Mouse (Mus musculus): ENCODE data around the gene Zfp408. TPM values are rescaled to one million over a fixed set of nuclear protein-coding genes. Genes with fewer than 3 reads are reported as not detected.

The Zfp408 gene
- polyA plus RNA-seq, 1 experiment from 2014 or later: 10.2 TPM

DNA sequence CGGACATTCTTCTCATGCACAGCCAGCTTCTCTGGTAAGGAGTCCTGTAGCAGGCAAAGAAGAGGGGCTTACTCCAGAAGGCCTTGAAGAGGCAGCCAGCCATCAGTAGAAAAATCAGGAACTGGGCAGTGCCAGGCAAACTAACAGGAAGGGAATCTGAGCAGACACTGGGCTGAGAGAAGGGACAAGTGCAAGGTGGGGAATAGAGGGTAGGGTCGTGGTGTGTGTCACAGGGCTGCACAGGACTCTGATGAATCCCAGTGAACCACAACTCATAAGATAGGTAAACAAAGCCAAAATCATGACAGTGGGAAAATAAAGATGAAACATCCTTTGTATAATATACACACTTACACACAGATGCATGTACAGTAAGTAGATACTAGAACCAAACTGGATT is 26.8 kb upstream of the Zfp408 start:
- 81% methylated on average over 2 of the region's 2 CpGs for WGBS
- H3K9ac ChIP-seq (ENCODE audit: low read depth, low read length): no peak overlapping the region

DNA sequence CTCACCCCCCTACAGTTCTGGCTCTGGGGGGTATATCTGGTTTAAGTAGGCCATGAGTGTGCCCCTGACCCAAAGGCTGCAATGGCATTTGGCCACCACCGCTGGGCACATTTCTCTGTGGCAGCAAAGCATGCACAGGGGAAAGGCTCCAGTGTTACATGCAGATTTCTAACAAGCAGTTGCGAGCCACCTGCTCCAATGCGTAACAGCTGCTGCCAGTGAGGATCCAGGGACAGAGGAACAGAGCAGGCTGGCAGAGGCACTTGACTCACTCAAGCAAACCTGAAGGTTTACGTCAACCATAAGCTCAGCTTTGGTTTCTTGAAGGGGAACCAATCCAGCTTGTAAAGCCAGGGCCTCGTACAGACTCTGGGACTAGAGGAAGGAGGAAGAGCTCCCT is 25.3 kb upstream of the Zfp408 start:
- no peaks in the 10 kb centered on the region for H3K9me3 ChIP-seq (ENCODE audit: control insufficient read depth, low read length)
- DNase-seq (ENCODE audit: low spot score) (no peak), ATAC-seq (ENCODE audit: low FRiP score) (no peak)
- H3K9ac ChIP-seq (ENCODE audit: low read depth, low read length): no peak overlapping the region
- 0 out of 2 replicates have a peak, but pooled peaks cover 9% of the 10 kb centered on the region for H3K36me3 ChIP-seq (ENCODE audit: control insufficient read depth, insufficient read depth, low read length)
- no peaks in the 10 kb centered on the region for H3K4me1 ChIP-seq (replicated peaks; ENCODE audit: control insufficient read depth, insufficient read depth, low read length)
- WGBS: 98% methylated on average over 5 of the region's 5 CpGs
- H3K27me3 ChIP-seq (ENCODE audit: control insufficient read depth, insufficient read depth, low read length): no peaks in the 10 kb centered on the region
- no peak overlapping the region for H3K27ac ChIP-seq (ENCODE audit: low read depth, low read length)
- H3K4me2 ChIP-seq (replicated peaks; ENCODE audit: low read depth, low read length): no peak overlapping the region
- no peak overlapping the region for H3K4me3 ChIP-seq (ENCODE audit: low read depth, low read length)

More for the DNA sequence above, 26.8 kb upstream of the Zfp408 start:
- no peak overlapping the region for H3K27ac ChIP-seq (ENCODE audit: low read depth, low read length)
- H3K27me3 ChIP-seq (ENCODE audit: control insufficient read depth, insufficient read depth, low read length): no peaks in the 10 kb centered on the region
- no peaks in the 10 kb centered on the region for H3K9me3 ChIP-seq (ENCODE audit: control insufficient read depth, low read length)
- H3K36me3 ChIP-seq (ENCODE audit: control insufficient read depth, insufficient read depth, low read length): 0 out of 2 replicates have a peak, but pooled peaks cover 6% of the 10 kb centered on the region
- no peak overlapping the region for H3K4me2 ChIP-seq (replicated peaks; ENCODE audit: low read depth, low read length)
- no peak overlapping the region for H3K4me3 ChIP-seq (ENCODE audit: low read depth, low read length)
- H3K4me1 ChIP-seq (replicated peaks; ENCODE audit: control insufficient read depth, insufficient read depth, low read length): no peaks in the 10 kb centered on the region
- ATAC-seq (ENCODE audit: low FRiP score): no peak
- no peak for DNase-seq (ENCODE audit: low spot score)

DNA sequence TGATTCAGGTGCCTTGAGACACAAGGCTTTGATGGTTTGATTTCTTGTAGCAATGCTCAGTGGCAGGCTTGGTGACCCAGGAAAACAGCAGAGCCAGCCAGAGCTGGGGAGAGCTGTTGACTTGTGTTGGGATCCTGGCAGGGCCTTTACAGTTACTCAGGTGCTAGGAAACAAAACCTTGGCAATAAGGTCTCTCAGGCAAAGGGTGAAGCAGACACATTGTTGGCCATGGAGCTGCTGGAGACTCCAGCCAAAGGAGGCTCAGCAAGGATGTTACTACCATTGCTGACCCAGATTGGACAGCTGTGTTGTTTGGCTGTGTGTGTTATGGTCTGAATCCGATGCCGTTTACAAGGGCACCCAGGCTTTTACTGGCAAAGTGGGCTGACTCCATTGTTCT is 24.0 kb upstream of the Zfp408 start:
- H3K9ac ChIP-seq (ENCODE audit: low read depth, low read length): no peak overlapping the region
- H3K27ac ChIP-seq (ENCODE audit: low read depth, low read length): no peak overlapping the region
- H3K27me3 ChIP-seq (ENCODE audit: control insufficient read depth, insufficient read depth, low read length): no peaks in the 10 kb centered on the region
- H3K4me2 ChIP-seq (replicated peaks; ENCODE audit: low read depth, low read length): no peak overlapping the region
- no peaks in the 10 kb centered on the region for H3K4me1 ChIP-seq (replicated peaks; ENCODE audit: control insufficient read depth, insufficient read depth, low read length)
- DNase-seq (ENCODE audit: low spot score): no peak
- H3K9me3 ChIP-seq (ENCODE audit: control insufficient read depth, low read length): no peaks in the 10 kb centered on the region
- H3K36me3 ChIP-seq (ENCODE audit: control insufficient read depth, insufficient read depth, low read length): 0 out of 2 replicates have a peak, but pooled peaks cover 9% of the 10 kb centered on the region
- no peak for ATAC-seq (ENCODE audit: low FRiP score)
- no peak overlapping the region for H3K4me3 ChIP-seq (ENCODE audit: low read depth, low read length)
- WGBS: 87% methylated on average over 2 of the region's 2 CpGs

DNA sequence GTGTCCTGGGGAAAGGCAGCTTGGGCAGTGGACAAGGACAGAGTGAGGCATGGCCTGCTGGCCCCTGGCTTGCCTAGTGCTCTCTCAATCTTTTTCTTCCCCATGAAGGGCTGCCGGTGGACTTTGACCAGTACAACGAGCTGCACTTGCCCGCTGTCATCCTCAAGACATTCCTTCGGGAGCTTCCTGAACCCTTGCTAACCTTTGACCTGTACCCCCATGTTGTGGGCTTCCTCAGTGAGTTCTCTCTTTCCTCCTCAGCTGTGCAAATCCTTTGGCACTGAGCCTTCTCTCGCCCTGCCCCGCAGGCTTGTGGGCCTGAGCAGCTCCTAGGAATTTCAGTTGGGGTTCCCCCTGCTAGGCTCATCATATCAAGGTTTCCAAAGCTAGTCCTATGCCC is 20.4 kb upstream of the Zfp408 start:
- ATAC-seq (ENCODE audit: low FRiP score) (no peak), DNase-seq (ENCODE audit: low spot score) (no peak)
- 93% methylated on average over 6 of the region's 6 CpGs for WGBS
- Histone ChIP-seq H3K9me3 (ENCODE audit: control insufficient read depth, low read length) (no peaks in the 10 kb centered on the region), H3K4me3 (ENCODE audit: low read depth, low read length) (no peak overlapping the region), H3K4me2 (replicated peaks; ENCODE audit: low read depth, low read length) (no peak overlapping the region), H3K27ac (ENCODE audit: low read depth, low read length) (no peak overlapping the region), H3K27me3 (ENCODE audit: control insufficient read depth, insufficient read depth, low read length) (no peaks in the 10 kb centered on the region), H3K9ac (ENCODE audit: low read depth, low read length) (no peak overlapping the region), H3K4me1 (replicated peaks; ENCODE audit: control insufficient read depth, insufficient read depth, low read length) (no peaks in the 10 kb centered on the region), H3K36me3 (ENCODE audit: control insufficient read depth, insufficient read depth, low read length) (0 out of 2 replicates have a peak, but pooled peaks cover 5% of the 10 kb centered on the region)

DNA sequence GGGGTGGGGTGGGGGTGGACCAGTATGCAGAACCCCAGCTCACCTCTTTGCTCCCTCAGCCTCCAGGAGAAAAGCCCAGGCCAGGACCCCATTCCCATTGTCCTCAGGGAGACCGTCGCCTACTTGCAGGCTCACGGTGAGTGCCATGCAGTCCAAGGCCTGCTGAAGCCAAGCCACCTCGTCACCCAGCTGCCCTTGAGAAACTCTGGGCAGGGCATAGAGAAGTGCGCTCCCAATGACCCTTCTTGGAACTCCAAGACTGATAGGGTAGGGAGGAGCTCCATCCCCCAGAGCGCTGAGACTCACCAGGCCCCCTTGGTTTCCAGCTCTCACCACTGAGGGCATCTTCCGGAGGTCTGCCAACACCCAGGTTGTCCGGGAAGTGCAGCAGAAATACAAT is 19.7 kb upstream of the Zfp408 start:
- Histone ChIP-seq H3K36me3 (ENCODE audit: control insufficient read depth, insufficient read depth, low read length) (0 out of 2 replicates have a peak, but pooled peaks cover 5% of the 10 kb centered on the region), H3K27ac (ENCODE audit: low read depth, low read length) (no peak overlapping the region), H3K4me3 (ENCODE audit: low read depth, low read length) (no peak overlapping the region), H3K4me1 (replicated peaks; ENCODE audit: control insufficient read depth, insufficient read depth, low read length) (no peaks in the 10 kb centered on the region), H3K9ac (ENCODE audit: low read depth, low read length) (no peak overlapping the region), H3K9me3 (ENCODE audit: control insufficient read depth, low read length) (no peaks in the 10 kb centered on the region), H3K4me2 (replicated peaks; ENCODE audit: low read depth, low read length) (no peak overlapping the region), H3K27me3 (ENCODE audit: control insufficient read depth, insufficient read depth, low read length) (no peaks in the 10 kb centered on the region)
- DNase-seq (ENCODE audit: low spot score) (no peak), ATAC-seq (ENCODE audit: low FRiP score) (no peak)
- 90% methylated on average over 8 of the region's 8 CpGs for WGBS

DNA sequence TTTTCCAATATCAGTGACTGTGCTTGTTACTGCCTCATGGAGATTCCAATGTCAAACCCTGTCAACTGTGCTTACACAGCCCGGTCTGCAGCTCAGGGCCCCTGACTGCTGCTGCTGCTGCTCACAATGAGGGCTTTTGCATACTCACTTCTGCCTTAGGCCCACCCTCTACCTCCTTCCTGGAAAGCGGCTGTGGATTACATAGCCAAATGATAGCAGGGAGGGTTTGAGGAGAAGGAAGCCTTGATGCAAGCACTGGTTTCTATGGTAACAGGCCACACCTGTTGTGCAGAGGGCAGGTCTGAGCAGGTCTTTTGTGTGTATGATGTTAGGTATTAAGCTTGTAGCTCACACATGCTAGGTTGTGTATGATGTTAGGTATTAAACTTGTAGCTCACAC is 18.2 kb upstream of the Zfp408 start:
- H3K4me3 ChIP-seq (ENCODE audit: low read depth, low read length): no peak overlapping the region
- no peak for DNase-seq (ENCODE audit: low spot score)
- no peak overlapping the region for H3K4me2 ChIP-seq (replicated peaks; ENCODE audit: low read depth, low read length)
- H3K27ac ChIP-seq (ENCODE audit: low read depth, low read length): no peak overlapping the region
- H3K9ac ChIP-seq (ENCODE audit: low read depth, low read length): no peak overlapping the region
- 82% methylated on average over 2 of the region's 2 CpGs for WGBS
- no peak for ATAC-seq (ENCODE audit: low FRiP score)
- no peaks in the 10 kb centered on the region for H3K4me1 ChIP-seq (replicated peaks; ENCODE audit: control insufficient read depth, insufficient read depth, low read length)
- H3K9me3 ChIP-seq (ENCODE audit: control insufficient read depth, low read length): no peaks in the 10 kb centered on the region
- H3K27me3 ChIP-seq (ENCODE audit: control insufficient read depth, insufficient read depth, low read length): no peaks in the 10 kb centered on the region
- H3K36me3 ChIP-seq (ENCODE audit: control insufficient read depth, insufficient read depth, low read length): 0 out of 2 replicates have a peak, but pooled peaks cover 4% of the 10 kb centered on the region

DNA sequence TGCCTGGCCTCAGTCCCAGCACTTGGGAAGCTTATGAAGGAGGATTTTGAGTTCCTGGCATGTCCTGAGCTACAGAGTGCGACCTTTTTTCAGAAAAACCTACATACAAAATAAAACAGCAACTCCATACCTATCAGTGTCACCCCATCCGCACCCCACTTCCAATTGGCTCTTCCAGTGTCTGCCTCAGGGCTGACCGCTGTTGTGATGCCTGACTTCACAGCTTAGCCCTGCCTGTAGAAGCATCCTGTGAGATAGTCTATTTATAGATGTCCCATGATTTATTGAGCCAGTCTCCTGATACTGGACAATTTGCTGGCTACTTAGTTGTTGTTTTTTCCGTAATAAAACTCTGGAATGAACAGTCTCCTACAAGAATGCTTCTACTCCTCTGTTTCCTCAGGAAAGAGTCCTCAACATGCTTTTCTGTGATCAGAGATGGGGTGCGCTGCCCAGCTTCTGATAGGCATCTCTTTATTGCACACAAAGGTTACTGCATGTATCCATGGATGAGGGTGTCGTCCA is 16.9 kb upstream of the Zfp408 start:
- DNase-seq (ENCODE audit: low spot score) (no peak), ATAC-seq (ENCODE audit: low FRiP score) (no peak)
- H3K9ac ChIP-seq (ENCODE audit: low read depth, low read length): no peak overlapping the region
- H3K4me2 ChIP-seq (replicated peaks; ENCODE audit: low read depth, low read length): no peak overlapping the region
- H3K36me3 ChIP-seq (ENCODE audit: control insufficient read depth, insufficient read depth, low read length): 0 out of 2 replicates have a peak, but pooled peaks cover 4% of the 10 kb centered on the region
- H3K27ac ChIP-seq (ENCODE audit: low read depth, low read length): no peak overlapping the region
- no peaks in the 10 kb centered on the region for H3K4me1 ChIP-seq (replicated peaks; ENCODE audit: control insufficient read depth, insufficient read depth, low read length)
- no peaks in the 10 kb centered on the region for H3K9me3 ChIP-seq (ENCODE audit: control insufficient read depth, low read length)
- 94% methylated on average over 6 of the region's 6 CpGs for WGBS
- no peak overlapping the region for H3K4me3 ChIP-seq (ENCODE audit: low read depth, low read length)
- H3K27me3 ChIP-seq (ENCODE audit: control insufficient read depth, insufficient read depth, low read length): no peaks in the 10 kb centered on the region

DNA sequence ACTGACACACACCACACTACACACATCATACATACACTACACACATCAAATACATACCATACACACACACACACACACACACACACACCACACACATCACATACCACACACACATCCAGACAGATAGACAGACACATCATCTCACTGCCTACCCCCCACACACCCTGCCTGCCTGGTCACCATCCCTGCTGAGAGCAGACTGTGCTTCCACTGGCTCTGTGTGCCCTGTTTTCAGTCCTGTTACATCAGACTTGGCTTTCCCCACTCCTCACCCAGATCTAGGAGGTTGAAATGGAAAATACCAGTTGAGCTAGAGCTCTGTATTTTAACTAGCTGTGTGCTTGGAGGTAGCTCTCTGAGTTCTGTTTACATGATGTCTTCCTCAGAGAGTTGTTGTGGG is 15.2 kb upstream of the Zfp408 start:
- no peak for DNase-seq (ENCODE audit: low spot score)
- H3K4me2 ChIP-seq (replicated peaks; ENCODE audit: low read depth, low read length): no peak overlapping the region
- H3K27me3 ChIP-seq (ENCODE audit: control insufficient read depth, insufficient read depth, low read length): no peaks in the 10 kb centered on the region
- H3K4me3 ChIP-seq (ENCODE audit: low read depth, low read length): no peak overlapping the region
- ATAC-seq (ENCODE audit: low FRiP score): no peak
- H3K27ac ChIP-seq (ENCODE audit: low read depth, low read length): no peak overlapping the region
- H3K9me3 ChIP-seq (ENCODE audit: control insufficient read depth, low read length): no peaks in the 10 kb centered on the region
- no peaks in the 10 kb centered on the region for H3K4me1 ChIP-seq (replicated peaks; ENCODE audit: control insufficient read depth, insufficient read depth, low read length)
- H3K9ac ChIP-seq (ENCODE audit: low read depth, low read length): no peak overlapping the region
- H3K36me3 ChIP-seq (ENCODE audit: control insufficient read depth, insufficient read depth, low read length): 0 out of 2 replicates have a peak, but pooled peaks cover 2% of the 10 kb centered on the region

DNA sequence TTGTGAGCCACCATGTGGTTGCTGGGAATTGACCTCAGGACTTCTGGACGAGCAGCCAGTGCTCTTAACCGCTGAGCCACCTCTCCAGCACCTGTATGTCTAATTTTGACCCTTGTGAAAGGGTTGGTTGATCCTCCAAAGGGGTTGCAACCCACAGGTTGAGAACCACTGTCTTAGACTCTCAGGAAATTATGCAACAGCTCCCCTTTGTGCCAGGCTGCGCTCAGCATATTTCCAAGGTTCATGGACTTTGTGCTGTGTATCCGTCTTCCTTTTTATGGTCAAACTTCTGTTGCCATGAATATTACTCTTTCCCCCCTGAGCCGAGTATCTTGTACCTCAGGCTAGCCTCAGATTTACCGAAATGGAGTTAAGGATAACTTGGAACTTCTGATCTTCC is 11.4 kb upstream of the Zfp408 start:
- no peaks in the 10 kb centered on the region for H3K4me1 ChIP-seq (replicated peaks; ENCODE audit: control insufficient read depth, insufficient read depth, low read length)
- H3K27me3 ChIP-seq (ENCODE audit: control insufficient read depth, insufficient read depth, low read length): no peaks in the 10 kb centered on the region
- H3K9me3 ChIP-seq (ENCODE audit: control insufficient read depth, low read length): no peaks in the 10 kb centered on the region
- H3K4me3 ChIP-seq (ENCODE audit: low read depth, low read length): no peak overlapping the region
- DNase-seq (ENCODE audit: low spot score) (no peak), ATAC-seq (ENCODE audit: low FRiP score) (no peak)
- no peak overlapping the region for H3K4me2 ChIP-seq (replicated peaks; ENCODE audit: low read depth, low read length)
- no peak overlapping the region for H3K9ac ChIP-seq (ENCODE audit: low read depth, low read length)
- no peak overlapping the region for H3K27ac ChIP-seq (ENCODE audit: low read depth, low read length)
- H3K36me3 ChIP-seq (ENCODE audit: control insufficient read depth, insufficient read depth, low read length): peaks cover 6% of the 10 kb centered on the region; the same call in 1 of the 2 replicates
- WGBS: 94% methylated on average over 6 of the region's 6 CpGs

All from hindbrain, embryonic 11.5 days (tissue).